Mouse (Mus musculus) liver, embryonic 14.5 days (tissue): Measurements from ENCODE around the gene BC037034.

ENCODE experiments used
- CTCF ChIP-seq: IDR thresholded peaks from 2 replicates; pipeline ENCODE4 v1.5.1; 2016; ENCODE audit warnings: antibody characterized with exemption, low read depth, control low read depth
- EP300 ChIP-seq: IDR thresholded peaks from 2 replicates; pipeline ENCODE4 v1.6.1; 2016; ENCODE audit warnings: antibody characterized with exemption, low read depth

GRCm38 (mm10) chr5:138283540-138283939 lies 19.7 kb upstream of the BC037034 start:
- TF ChIP-seq CTCF (peak; percentile 25; the same call in 1 of the 2 replicates), EP300 (no peak)
